Mouse (Mus musculus) bone marrow macrophage, adult 2 months (primary cell): ENCODE measurements around the gene Zmpste24.
"Not testable (repeated sequence)": the region's sequence is repeated elsewhere in the genome, so short reads cannot be mapped to it uniquely, and the experiment has no call there.

Source experiments
- CTCF ChIP-seq: IDR thresholded peaks from 2 replicates; pipeline ENCODE4 v1.5.1; 2012; ENCODE audit warnings: low read depth, mild to moderate bottlenecking, low read length, moderate library complexity
- POLR2A ChIP-seq: IDR thresholded peaks from 2 replicates; pipeline ENCODE4 v1.6.1; 2012; ENCODE audit warnings: mild to moderate bottlenecking, low read depth, low read length, borderline replicate concordance

DNA sequence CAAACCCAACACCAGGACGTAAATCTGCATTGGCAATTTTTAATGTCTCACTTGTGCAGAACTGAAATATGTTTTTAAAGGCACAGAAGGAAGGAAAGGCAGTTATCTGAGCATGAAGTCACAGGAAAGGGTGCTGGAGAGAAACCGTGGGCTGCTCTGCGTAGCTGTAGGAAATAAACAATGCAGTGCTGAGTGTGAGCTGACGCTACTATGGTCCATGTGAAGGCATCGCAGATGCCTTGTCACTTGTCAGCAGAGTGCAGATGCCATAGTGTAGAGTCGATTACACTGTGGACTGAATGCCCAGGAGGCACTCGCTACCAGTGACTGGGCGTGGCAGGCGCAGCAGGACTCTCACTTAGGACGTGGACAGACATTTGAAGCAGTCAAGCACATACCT, 38.8 kb downstream of the Zmpste24 start:
- TF ChIP-seq CTCF, POLR2A: not testable (repeated sequence)
